Mouse (Mus musculus): ENCODE results near the gene Dgkq.

DNA sequence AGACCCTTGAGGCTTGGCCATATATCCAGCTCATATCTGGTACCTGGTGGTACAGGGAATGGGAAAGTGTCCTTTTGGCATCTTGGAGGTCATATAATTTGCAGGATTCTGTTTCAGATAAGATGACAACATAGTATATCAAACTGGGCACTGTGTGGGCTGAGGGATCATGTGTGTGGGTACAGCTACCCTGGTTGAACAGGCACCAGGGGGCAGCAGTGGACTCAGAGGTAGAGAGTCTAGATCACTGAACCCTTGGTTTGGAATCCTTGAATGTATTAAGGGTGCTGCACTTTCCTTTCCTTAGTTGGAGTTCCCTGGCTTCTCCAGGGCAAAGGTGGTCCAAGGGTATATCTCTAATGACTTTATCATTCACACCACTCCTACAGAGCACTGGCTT is 1.3 kb upstream of the Dgkq start:
- TF ChIP-seq ZC3H11A (IDR thresholded peaks at IDR 0.05; ENCODE audit: borderline replicate concordance, low read depth, low read length) (no peak), CHD2 (IDR thresholded peaks at IDR 0.05; ENCODE audit: low read depth, low read length) (no peak), HCFC1 (IDR thresholded peaks at IDR 0.05; ENCODE audit: borderline replicate concordance, insufficient read depth, low read length) (no peak)
